Mouse (Mus musculus): ENCODE data around the gene Scamp4. TPM values are rescaled to one million over a fixed set of nuclear protein-coding genes. Genes with fewer than 3 reads are reported as not detected.

Gene Scamp4
- polyA plus RNA-seq, 1 experiment from 2014 or later = 65.1 TPM

GRCm38 (mm10) chr10:80570871-80571836 lies 31.5 kb upstream of the Scamp4 start:
- peak overlapping the region; percentile 15; the same call in 1 of the 2 replicates for H3K4me3 ChIP-seq
- WGBS = 19% methylated on average over 30 of the region's 30 CpGs
- ATAC-seq (ENCODE audit: low FRiP score) = no peak
- peaks cover 10% of the 10 kb centered on the region for H3K36me3 ChIP-seq
- peak overlapping the region; percentile 63 for H3K9ac ChIP-seq
- H3K4me2 ChIP-seq = peak overlapping the region; percentile 45
- no peaks in the 10 kb centered on the region for H3K9me3 ChIP-seq
- H3K4me1 ChIP-seq (replicated peaks) = peaks cover 78% of the 10 kb centered on the region
- no peaks in the 10 kb centered on the region for H3K27me3 ChIP-seq
- H3K27ac ChIP-seq = peak overlapping the region; percentile 61

DNA sequence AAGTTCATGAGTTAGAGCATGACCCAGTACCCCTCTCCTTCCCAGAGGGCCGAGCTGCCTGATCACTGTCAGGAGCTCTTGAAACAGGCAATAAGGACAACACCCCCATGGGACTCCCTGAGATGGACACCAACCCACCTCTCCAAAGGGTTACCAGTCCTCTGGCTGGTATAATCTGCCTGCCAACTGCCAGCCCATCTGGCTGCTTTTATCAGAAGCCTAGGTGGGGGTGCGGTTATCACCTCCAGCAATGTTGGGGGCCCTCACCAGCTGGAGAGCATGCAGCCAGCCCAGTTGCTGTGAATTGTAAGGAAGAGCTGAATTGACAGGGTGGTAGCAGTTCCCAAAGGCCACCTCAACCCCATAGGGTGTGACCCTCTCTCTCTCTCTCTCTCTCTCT lies 30.2 kb upstream of the Scamp4 start:
- H3K4me1 ChIP-seq (replicated peaks) = peaks cover 72% of the 10 kb centered on the region

GRCm38 (mm10) chr10:80573944-80574343 lies 28.7 kb upstream of the Scamp4 start:
- peak overlapping the region; percentile 51 for H3K9ac ChIP-seq
- no peaks in the 10 kb centered on the region for H3K9me3 ChIP-seq
- H3K27me3 ChIP-seq = no peaks in the 10 kb centered on the region
- WGBS = 58% methylated on average over 9 of the region's 9 CpGs
- H3K36me3 ChIP-seq = no peaks in the 10 kb centered on the region
- no peak for ATAC-seq (ENCODE audit: low FRiP score)
- H3K4me3 ChIP-seq = no peak overlapping the region
- peaks cover 79% of the 10 kb centered on the region for H3K4me1 ChIP-seq (replicated peaks)
- H3K27ac ChIP-seq = no peak overlapping the region
- peak overlapping the region; percentile 2; the same call in 1 of the 2 replicates for H3K4me2 ChIP-seq

More for the DNA sequence above, 30.2 kb upstream of the Scamp4 start:
- H3K27me3 ChIP-seq = no peaks in the 10 kb centered on the region
- no peak overlapping the region for H3K4me3 ChIP-seq
- peaks cover 10% of the 10 kb centered on the region for H3K36me3 ChIP-seq
- no peak overlapping the region for H3K27ac ChIP-seq
- ATAC-seq (ENCODE audit: low FRiP score) = no peak
- no peaks in the 10 kb centered on the region for H3K9me3 ChIP-seq
- WGBS = 82% methylated on average over 2 of the region's 2 CpGs
- H3K4me2 ChIP-seq = no peak overlapping the region
- H3K9ac ChIP-seq = no peak overlapping the region

DNA sequence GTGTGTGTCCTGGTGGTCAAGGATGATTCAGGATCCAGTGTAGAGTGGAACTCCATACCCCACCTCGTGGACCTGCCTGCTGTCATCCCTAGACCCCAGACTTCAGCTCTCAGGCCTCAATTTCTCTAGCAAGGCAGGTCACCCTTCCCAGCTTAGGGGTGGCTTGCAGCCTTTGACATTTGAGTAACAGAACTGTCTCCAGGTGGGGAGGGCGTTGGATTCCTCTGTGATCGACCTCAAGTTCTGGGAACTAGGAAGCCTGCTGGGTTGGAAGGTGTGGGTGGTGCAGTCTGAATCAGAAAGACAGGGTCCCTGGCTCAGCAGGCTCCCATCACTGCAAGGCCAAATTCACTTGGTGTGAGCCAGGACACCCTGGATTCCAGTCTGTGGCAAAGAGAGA lies 27.8 kb upstream of the Scamp4 start:
- H3K4me2 ChIP-seq = peak overlapping the region; percentile 93
- no peak for ATAC-seq (ENCODE audit: low FRiP score)
- H3K4me3 ChIP-seq = peak overlapping the region; percentile 77
- H3K36me3 ChIP-seq = no peaks in the 10 kb centered on the region
- H3K27ac ChIP-seq = no peak overlapping the region
- peak overlapping the region; percentile 86; the same call in 1 of the 2 replicates for H3K9ac ChIP-seq
- H3K27me3 ChIP-seq = no peaks in the 10 kb centered on the region
- H3K4me1 ChIP-seq (replicated peaks) = peaks cover 81% of the 10 kb centered on the region
- no peaks in the 10 kb centered on the region for H3K9me3 ChIP-seq
- 85% methylated on average over 3 of the region's 3 CpGs for WGBS

DNA sequence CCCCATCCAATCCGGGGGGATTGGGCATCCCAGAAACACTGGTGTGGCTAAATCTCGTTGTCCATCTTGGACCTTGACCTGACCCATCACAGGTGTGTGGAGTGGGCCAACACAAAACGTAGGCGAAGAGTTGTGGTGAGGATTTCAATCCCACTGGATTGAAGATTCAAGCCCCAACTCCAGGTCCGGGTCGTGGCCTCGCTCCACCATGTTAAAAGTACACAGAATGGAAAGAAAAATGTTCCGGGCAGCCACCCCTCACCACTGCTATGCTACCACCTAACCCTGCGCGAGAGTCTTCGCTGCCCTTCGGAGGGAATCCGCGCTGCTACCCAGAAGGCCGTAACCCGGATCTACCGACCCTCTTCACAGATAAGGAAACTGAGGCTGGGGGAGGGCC lies 26.7 kb upstream of the Scamp4 start:
- 16% methylated on average over 17 of the region's 17 CpGs for WGBS
- H3K4me1 ChIP-seq (replicated peaks) = peaks cover 71% of the 10 kb centered on the region
- no peak overlapping the region for H3K27ac ChIP-seq
- peak overlapping the region; percentile 86 for H3K9ac ChIP-seq
- ATAC-seq (ENCODE audit: low FRiP score) = no peak
- peak overlapping the region; percentile 77 for H3K4me3 ChIP-seq
- H3K9me3 ChIP-seq = no peaks in the 10 kb centered on the region
- H3K36me3 ChIP-seq = no peaks in the 10 kb centered on the region
- H3K27me3 ChIP-seq = no peaks in the 10 kb centered on the region
- H3K4me2 ChIP-seq = peak overlapping the region; percentile 93

DNA sequence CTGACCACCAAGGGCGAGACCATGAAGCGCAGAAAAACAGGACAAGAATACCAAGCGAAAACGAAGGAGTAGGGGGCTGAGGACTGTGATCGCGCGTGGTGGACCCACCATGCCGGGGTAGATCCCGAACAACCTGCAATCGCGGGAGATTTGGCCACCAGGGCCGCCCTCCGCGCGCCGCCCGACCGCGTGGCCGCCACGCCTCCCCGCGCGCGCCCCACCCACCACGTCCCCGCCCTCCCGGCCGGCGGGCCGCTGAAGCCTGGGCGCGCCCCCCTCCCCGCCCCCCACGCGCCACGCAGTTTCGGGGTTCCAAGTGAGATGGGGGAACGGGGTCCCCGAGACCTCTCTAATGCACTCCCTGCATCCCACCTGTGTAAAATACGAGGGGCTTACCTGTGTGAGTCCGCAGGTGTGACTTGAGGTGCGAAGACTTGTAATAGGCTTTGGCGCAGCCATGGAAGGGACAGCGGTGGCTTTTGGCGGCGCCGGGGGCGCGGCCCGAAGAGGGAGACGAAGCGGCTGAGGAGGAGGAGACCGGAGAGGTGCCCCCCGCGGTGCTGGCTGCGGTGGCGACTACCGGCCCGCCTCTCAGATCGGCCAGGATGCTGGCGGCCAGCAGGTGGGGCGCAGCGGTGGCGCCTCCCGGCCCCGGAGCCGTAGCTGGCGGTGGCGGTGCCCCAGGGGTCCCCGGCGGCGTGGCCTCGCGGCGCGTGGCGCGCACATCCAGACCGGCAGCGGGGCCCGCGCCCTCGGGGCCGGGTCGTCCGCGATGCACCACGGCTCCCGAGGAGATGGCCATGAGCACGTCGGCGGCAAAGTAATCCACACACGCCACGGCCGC lies 26.1 kb upstream of the Scamp4 start:
- H3K27me3 ChIP-seq = no peaks in the 10 kb centered on the region
- H3K4me2 ChIP-seq = peak overlapping the region; percentile 93
- peak overlapping the region; percentile 77 for H3K4me3 ChIP-seq
- peaks cover 65% of the 10 kb centered on the region for H3K4me1 ChIP-seq (replicated peaks)
- under 1% methylated on average over 89 of the region's 96 CpGs for WGBS
- ATAC-seq (ENCODE audit: low FRiP score) = peak; percentile 1; the same call in 1 of the 2 replicates
- H3K27ac ChIP-seq = peak overlapping the region; percentile 86
- H3K36me3 ChIP-seq = no peaks in the 10 kb centered on the region; the same call in 1 of the 2 replicates
- H3K9ac ChIP-seq = peak overlapping the region; percentile 86
- H3K9me3 ChIP-seq = no peaks in the 10 kb centered on the region

GRCm38 (mm10) chr10:80577195-80578130 lies 25.2 kb upstream of the Scamp4 start, which contains the start of gene Klf16:
Gene Klf16, minus strand, starts transcription at chr10:80577321.
- H3K4me3 ChIP-seq = peak within 1 kb of the TSS; percentile 77
- WGBS = under 1% methylated on average over 68 of the region's 97 CpGs
- H3K36me3 ChIP-seq = peaks cover 6% of the 10 kb centered on the region
- peak within 1 kb of the TSS; percentile 93 for H3K4me2 ChIP-seq
- H3K9me3 ChIP-seq = no peaks in the 10 kb centered on the region
- H3K27me3 ChIP-seq = no peaks in the 10 kb centered on the region
- ATAC-seq (ENCODE audit: low FRiP score) = peak; percentile 75
- H3K9ac ChIP-seq = peak within 1 kb of the TSS; percentile 86
- H3K4me1 ChIP-seq (replicated peaks) = peaks cover 58% of the 10 kb centered on the region
- peak within 1 kb of the TSS; percentile 86 for H3K27ac ChIP-seq

- peak; percentile 15; the same call in 1 of the 2 replicates for ATAC-seq (ENCODE audit: low FRiP score)
- Histone ChIP-seq H3K27ac (peak overlapping the region; percentile 86), H3K36me3 (peaks cover 9% of the 10 kb centered on the region), H3K9me3 (no peaks in the 10 kb centered on the region), H3K4me2 (peak overlapping the region; percentile 93), H3K9ac (peak overlapping the region; percentile 86), H3K27me3 (no peaks in the 10 kb centered on the region), H3K4me3 (peak overlapping the region; percentile 77), H3K4me1 (replicated peaks) (peaks cover 51% of the 10 kb centered on the region)
- under 1% methylated on average over 29 of the region's 29 CpGs for WGBS
These were observed 24.4 kb upstream of the Scamp4 start for GRCm38 (mm10) chr10:80578131-80578750.

- Histone ChIP-seq H3K9me3 (no peaks in the 10 kb centered on the region), H3K4me2 (no peak overlapping the region; the same call in 1 of the 2 replicates), H3K9ac (no peak overlapping the region), H3K36me3 (peaks cover 16% of the 10 kb centered on the region), H3K27me3 (no peaks in the 10 kb centered on the region), H3K27ac (no peak overlapping the region), H3K4me3 (no peak overlapping the region), H3K4me1 (replicated peaks) (peaks cover 45% of the 10 kb centered on the region)
- 7% methylated on average over 8 of the region's 8 CpGs for WGBS
- no peak for ATAC-seq (ENCODE audit: low FRiP score)
These were observed 23.8 kb upstream of the Scamp4 start for GRCm38 (mm10) chr10:80578911-80579310.

DNA sequence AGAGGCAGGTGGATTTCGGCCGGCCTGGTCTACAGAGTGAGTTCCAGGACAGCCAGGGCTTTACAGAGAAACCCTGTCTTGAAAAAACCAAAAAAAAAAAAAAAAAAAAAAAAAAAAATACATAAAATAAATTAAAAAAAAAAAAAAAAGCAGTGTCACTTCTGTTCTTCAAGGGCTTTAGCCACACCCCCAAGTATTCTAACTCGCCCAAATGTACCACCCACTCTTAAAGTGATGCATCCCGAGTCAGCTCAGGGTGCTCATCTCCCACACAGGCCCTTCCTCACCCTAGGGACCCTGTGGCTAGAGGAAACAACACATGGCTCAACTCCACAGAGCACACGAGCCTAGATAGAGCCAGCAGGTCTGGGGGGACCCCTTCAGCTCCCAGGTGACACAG lies 19.6 kb upstream of the Scamp4 start:
- Histone ChIP-seq H3K27ac (no peak overlapping the region), H3K4me3 (no peak overlapping the region), H3K4me1 (replicated peaks) (peaks cover 29% of the 10 kb centered on the region), H3K9ac (peak overlapping the region; percentile 8; the same call in 1 of the 2 replicates), H3K36me3 (peaks cover 44% of the 10 kb centered on the region), H3K27me3 (no peaks in the 10 kb centered on the region), H3K4me2 (no peak overlapping the region), H3K9me3 (no peaks in the 10 kb centered on the region)
- ATAC-seq (ENCODE audit: low FRiP score) = no peak
- WGBS = 82% methylated on average over 5 of the region's 5 CpGs

DNA sequence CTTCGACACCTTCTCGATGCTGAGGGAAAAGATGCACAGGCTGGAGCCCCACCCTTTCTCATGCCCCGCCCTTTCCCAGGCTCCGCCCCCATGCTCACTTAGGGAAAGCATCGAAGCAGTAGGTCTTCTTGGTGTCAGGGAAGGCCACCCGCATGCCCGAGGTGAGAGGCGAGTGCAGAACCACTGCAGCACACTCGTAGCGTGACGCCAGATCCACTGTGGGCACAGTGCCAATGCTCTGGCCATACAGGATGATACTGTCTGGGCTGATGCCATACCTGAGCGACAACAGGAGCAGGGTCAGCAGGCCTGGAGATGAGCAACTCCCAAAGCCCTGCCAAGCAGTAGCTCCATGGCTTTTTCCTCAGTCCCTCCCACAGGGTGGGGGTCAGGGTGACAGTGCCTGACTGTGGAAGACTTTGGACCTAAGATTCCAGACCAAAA lies 18.6 kb upstream of the Scamp4 start:
- 69% methylated on average over 12 of the region's 12 CpGs for WGBS
- no peak overlapping the region for H3K4me2 ChIP-seq
- no peak for ATAC-seq (ENCODE audit: low FRiP score)
- H3K27me3 ChIP-seq = no peaks in the 10 kb centered on the region
- peaks cover 32% of the 10 kb centered on the region for H3K4me1 ChIP-seq (replicated peaks)
- H3K36me3 ChIP-seq = peaks cover 44% of the 10 kb centered on the region
- no peaks in the 10 kb centered on the region for H3K9me3 ChIP-seq
- H3K9ac ChIP-seq = no peak overlapping the region
- H3K4me3 ChIP-seq = no peak overlapping the region
- no peak overlapping the region for H3K27ac ChIP-seq
